Mouse (Mus musculus): Measurements from ENCODE around the gene Cacna1d.

Cacna1d gene

GRCm38 (mm10) chr14:30014487-30014886 lies 476.8 kb downstream of the Cacna1d start:
- DNase-seq = no peak

- peak; percentile 82 for DNase-seq
These were observed 479.2 kb downstream of the Cacna1d start for GRCm38 (mm10) chr14:30011886-30012560.

- DNase-seq = peak; percentile 93
These were observed 481.2 kb downstream of the Cacna1d start for GRCm38 (mm10) chr14:30009864-30010560.

- DNase-seq = peak; percentile 90
These were observed 482.3 kb downstream of the Cacna1d start, which contains the start of the genes Il17rb and Chdh for GRCm38 (mm10) chr14:30008733-30009575. Gene Il17rb, minus strand, starts transcription at chr14:30008896. Gene Chdh, plus strand, starts transcription at chr14:30009023.

- no peak for DNase-seq
These were observed 491.8 kb downstream of the Cacna1d start for GRCm38 (mm10) chr14:29999475-29999811.

GRCm38 (mm10) chr14:29998747-29999474 lies 492.3 kb downstream of the Cacna1d start:
- DNase-seq = no peak

- DNase-seq = no peak
These were observed 493.9 kb downstream of the Cacna1d start for GRCm38 (mm10) chr14:29997345-29997744.

- peak; percentile 54 for DNase-seq
These were observed 495.1 kb downstream of the Cacna1d start for GRCm38 (mm10) chr14:29996000-29996751.

- DNase-seq = no peak
These were observed 496.3 kb downstream of the Cacna1d start for GRCm38 (mm10) chr14:29994976-29995375.

Data from kidney, adult 18-20 months (tissue).